Mouse (Mus musculus) liver, embryonic 14.5 days (tissue): ENCODE measurements around the gene Trim45. TPM values are rescaled to one million over a fixed set of nuclear protein-coding genes. Genes with fewer than 3 reads are reported as not detected.

ENCODE experiments used
- ATAC-seq: fragments of 200-750 bp; cut with Nextera tagmentation; 2 replicates; pipeline ENCODE4 v1.8.0; 2017; ENCODE audit warnings: moderate number of reproducible peaks, mild to moderate bottlenecking, moderate library complexity; ENCODE audit not compliant: insufficient read depth
- DNase-seq, 3 experiments: peaks; one replicate each; pipeline ENCODE4 v3.0.0-alpha.2; 2012 to 2013; ENCODE audit warnings: low read depth in 3 of 3, low spot score in 3 of 3
- H3K27ac ChIP-seq: fragments of 300-500 bp; sonication (generic); 2 replicates; pipeline ENCODE4 v1.5.1; 2014; ENCODE audit warnings: moderate library complexity, mild to moderate bottlenecking, control low read depth, inconsistent platforms
- H3K27me3 ChIP-seq: fragments of 300-500 bp; sonication (generic); 2 replicates; pipeline ENCODE4 v1.6.1; 2014; ENCODE audit warnings: mild to moderate bottlenecking, low read length, moderate library complexity; ENCODE audit not compliant: control insufficient read depth, insufficient read depth
- H3K36me3 ChIP-seq: fragments of 300-500 bp; sonication (generic); replicated peaks from 2 replicates; pipeline ENCODE4 v1.6.1; 2014; ENCODE audit warnings: low read depth; ENCODE audit not compliant: control insufficient read depth, insufficient read depth
- H3K4me1 ChIP-seq, 2 experiments: fragments of 200-500 bp in 1 of 2; fragments of 300-500 bp in 1 of 2; sonication (generic) in 1 of 2; replicated peaks; 2 replicates each; pipeline ENCODE4 v1.6.1; 2012 to 2014; ENCODE audit warnings: antibody characterized with exemption in 1 of 2, inconsistent platforms in 1 of 2, low read length in 1 of 2; ENCODE audit not compliant: control insufficient read depth in 2 of 2, insufficient read depth in 2 of 2
- H3K4me2 ChIP-seq: fragments of 300-500 bp; sonication (generic); 2 replicates; pipeline ENCODE4 v1.6.1; 2014; ENCODE audit warnings: low read depth, mild to moderate bottlenecking, control low read depth, moderate library complexity
- H3K4me3 ChIP-seq, 2 experiments: fragments of 200-500 bp in 1 of 2; fragments of 300-500 bp in 1 of 2; sonication (generic) in 1 of 2; 2 replicates each; pipeline ENCODE4 v1.5.1; 2012 to 2014; ENCODE audit warnings: low read depth in 2 of 2, low read length in 2 of 2, mild to moderate bottlenecking in 2 of 2, control low read depth in 1 of 2, inconsistent platforms in 1 of 2, moderate library complexity in 1 of 2; ENCODE audit not compliant: insufficient read depth in 1 of 2
- H3K9ac ChIP-seq: fragments of 300-500 bp; sonication (generic); replicated peaks from 2 replicates; pipeline ENCODE4 v1.6.1; 2014; ENCODE audit warnings: mild to moderate bottlenecking, control low read depth, moderate library complexity
- H3K9me3 ChIP-seq: fragments of 300-500 bp; sonication (generic); 2 replicates; pipeline ENCODE4 v1.6.1; 2016; ENCODE audit warnings: low read length, mixed read lengths; ENCODE audit not compliant: control insufficient read depth
- CTCF ChIP-seq: IDR thresholded peaks from 2 replicates; pipeline ENCODE4 v1.5.1; 2016; ENCODE audit warnings: antibody characterized with exemption, low read depth, control low read depth
- EP300 ChIP-seq: IDR thresholded peaks from 2 replicates; pipeline ENCODE4 v1.6.1; 2016; ENCODE audit warnings: antibody characterized with exemption, low read depth
- WGBS: fragments of 180-500 bp; shearing (Covaris S2); extraction: QIAGEN DNeasy Blood & Tissue Kit; methylation state at CpG from one replicate; pipeline ENCODE4 v1.1.7; 2014; ENCODE audit not compliant: insufficient replicate concordance; 5-methylcytosine and 5-hydroxymethylcytosine counted together
- polyA plus RNA-seq, 2 experiments: library from polyadenylated mRNA; depleted of rRNA in 1 of 2; stranded (reverse) in 1 of 2; unstranded in 1 of 2; fragments of >200 nt; fragmentation: Nextera tagmentation in 1 of 2; extraction: Ambion mirVana in 1 of 2; gene quantifications; 2 replicates each; pipeline versions ENCODE4 v1.2.1 to v1.2.3; 2012 to 2014

Gene Trim45
- polyA plus RNA-seq, 2 experiments, result 0.56 to 0.88 TPM

GRCm38 (mm10) chr3:100890406-100890805, 31.6 kb upstream of the Trim45 start:
- no peaks in the 10 kb centered on the region for H3K9me3 ChIP-seq
- H3K27me3 ChIP-seq, result no peaks in the 10 kb centered on the region
- no peaks in the 10 kb centered on the region for H3K36me3 ChIP-seq
- H3K27ac ChIP-seq, result no peak overlapping the region
- H3K4me2 ChIP-seq, result no peak overlapping the region
- no peak overlapping the region for H3K9ac ChIP-seq
- no peaks in the 10 kb centered on the region; a peak in 1 of 4 replicates for H3K4me1 ChIP-seq
- ATAC-seq, result no peak
- no peak for TF ChIP-seq CTCF
- TF ChIP-seq EP300, result no peak
- WGBS, result 63% methylated on average over 3 of the region's 3 CpGs
- DNase-seq, result no peak
- no peak overlapping the region for H3K4me3 ChIP-seq

DNA sequence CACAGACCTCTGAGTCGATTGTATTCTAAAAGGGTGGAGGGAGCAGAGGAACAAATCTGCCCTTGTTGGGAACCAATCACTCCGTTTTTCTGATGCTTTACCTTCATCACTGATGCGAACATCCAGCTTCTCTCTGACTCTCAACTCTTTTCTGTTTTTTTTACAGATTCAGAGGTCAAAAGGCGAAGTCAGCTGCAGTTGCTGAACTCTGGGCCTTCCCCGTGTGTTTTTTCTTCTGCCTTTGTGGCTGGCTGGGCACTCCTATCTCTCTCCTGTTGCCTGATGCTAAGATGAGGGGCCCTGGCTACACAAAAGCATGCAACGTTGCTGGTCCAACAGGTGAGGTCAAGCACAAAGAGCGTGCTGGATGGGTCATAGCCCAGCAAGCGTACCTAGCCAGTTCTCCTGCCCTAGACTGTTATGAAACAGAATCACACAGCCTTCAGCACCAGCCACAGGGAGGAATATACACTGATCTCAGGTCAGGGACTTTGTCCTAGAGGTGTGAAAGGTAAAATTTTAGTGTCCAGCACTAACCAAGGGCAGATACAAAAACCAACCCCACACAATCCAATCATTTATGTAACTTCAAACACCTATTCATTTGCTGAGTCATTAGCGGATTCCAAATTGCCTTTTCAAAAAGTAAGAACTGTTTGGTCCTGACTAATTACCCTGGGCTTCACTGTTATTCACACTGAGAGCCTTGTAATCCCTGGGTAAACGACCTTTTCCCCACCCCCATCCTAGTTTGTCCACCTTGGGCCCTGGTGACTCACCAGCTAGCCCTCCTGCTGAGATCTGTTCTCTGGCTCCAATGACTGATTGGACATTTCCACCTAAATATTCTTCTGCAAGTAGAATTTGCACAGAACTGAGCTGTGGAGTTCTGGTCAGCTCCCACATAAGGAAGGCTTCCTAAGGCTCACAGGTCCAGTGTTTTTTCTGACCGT, 29.3 kb upstream of the Trim45 start:
- Histone ChIP-seq H3K4me2 (no peak overlapping the region), H3K27ac (no peak overlapping the region), H3K4me1 (no peaks in the 10 kb centered on the region; a peak in 1 of 4 replicates), H3K4me3 (no peak overlapping the region), H3K9ac (no peak overlapping the region), H3K36me3 (no peaks in the 10 kb centered on the region), H3K27me3 (no peaks in the 10 kb centered on the region), H3K9me3 (no peaks in the 10 kb centered on the region)
- ATAC-seq (no peak), DNase-seq (no peak)
- 39% methylated on average over 11 of the region's 11 CpGs for WGBS
- TF ChIP-seq CTCF, result no peak

GRCm38 (mm10) chr3:100895500-100895899, 26.5 kb upstream of the Trim45 start:
- ATAC-seq (no peak), DNase-seq (no peak)
- Histone ChIP-seq H3K9me3 (no peaks in the 10 kb centered on the region), H3K4me2 (no peak overlapping the region), H3K4me3 (no peak overlapping the region), H3K27ac (no peak overlapping the region), H3K9ac (no peak overlapping the region), H3K36me3 (no peaks in the 10 kb centered on the region), H3K27me3 (no peaks in the 10 kb centered on the region), H3K4me1 (no peaks in the 10 kb centered on the region; a peak in 1 of 4 replicates)
- WGBS, result 61% methylated on average over 6 of the region's 6 CpGs
- TF ChIP-seq CTCF, result no peak
- TF ChIP-seq EP300, result no peak

DNA sequence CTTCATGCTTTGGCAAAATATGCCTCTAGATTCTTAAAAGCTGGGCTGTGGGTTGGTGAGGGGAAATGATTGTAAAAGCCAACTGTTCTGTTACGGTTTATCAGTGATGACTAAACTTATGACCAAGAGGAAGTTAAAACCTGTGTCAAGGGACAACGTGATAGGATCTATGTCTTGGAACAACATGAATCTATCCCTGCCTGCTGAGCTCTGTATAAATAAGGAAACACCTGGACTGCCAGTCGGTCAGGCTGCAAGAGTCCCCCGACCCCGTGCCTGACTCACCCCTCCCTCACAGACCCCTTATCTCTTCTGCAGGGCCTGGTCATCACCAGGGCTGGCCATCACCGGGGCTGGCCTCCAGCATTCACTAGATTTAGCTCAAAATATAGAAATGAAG, 15.9 kb upstream of the Trim45 start:
- no peaks in the 10 kb centered on the region for H3K4me1 ChIP-seq
- no peak overlapping the region for H3K9ac ChIP-seq
- ATAC-seq, result no peak
- no peak overlapping the region for H3K27ac ChIP-seq
- no peak overlapping the region for H3K4me3 ChIP-seq
- no peaks in the 10 kb centered on the region for H3K36me3 ChIP-seq
- no peaks in the 10 kb centered on the region for H3K27me3 ChIP-seq
- no peak for DNase-seq
- TF ChIP-seq CTCF (no peak), EP300 (no peak)
- H3K4me2 ChIP-seq, result no peak overlapping the region
- no peaks in the 10 kb centered on the region for H3K9me3 ChIP-seq
- 7% methylated on average over 6 of the region's 6 CpGs for WGBS

DNA sequence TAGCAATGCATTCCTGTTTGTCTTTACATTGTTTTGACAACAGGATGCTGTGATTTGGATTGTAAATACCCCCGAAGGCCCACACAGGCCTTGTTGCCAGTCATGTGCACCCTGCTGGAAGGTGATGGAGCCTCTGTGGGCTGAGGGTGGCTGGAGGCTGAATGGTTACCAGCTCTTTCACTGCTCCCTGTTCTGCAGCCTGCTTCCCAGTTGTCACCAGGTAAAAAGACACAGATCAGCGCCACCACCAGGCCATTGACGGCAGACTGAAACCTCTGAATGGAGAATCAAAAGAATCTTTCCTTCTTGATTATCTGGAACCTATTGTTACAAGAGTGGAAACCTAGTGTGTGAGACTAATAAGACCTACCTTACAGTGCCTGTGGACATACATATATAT, 15.1 kb upstream of the Trim45 start:
- no peaks in the 10 kb centered on the region for H3K4me1 ChIP-seq
- H3K4me2 ChIP-seq, result no peak overlapping the region
- WGBS, result 34% methylated on average over 3 of the region's 3 CpGs
- H3K9ac ChIP-seq, result no peak overlapping the region
- no peak overlapping the region for H3K27ac ChIP-seq
- ATAC-seq, result no peak
- H3K9me3 ChIP-seq, result no peaks in the 10 kb centered on the region
- no peak overlapping the region for H3K4me3 ChIP-seq
- TF ChIP-seq CTCF, result peak; percentile 26
- TF ChIP-seq EP300, result no peak
- no peaks in the 10 kb centered on the region for H3K36me3 ChIP-seq
- no peaks in the 10 kb centered on the region for H3K27me3 ChIP-seq
- no peak for DNase-seq
